Mouse (Mus musculus): ENCODE measurements around the gene Ninj1.

Ninj1 gene

GRCm38 (mm10) chr13:49196211-49196610, 8.9 kb downstream of the Ninj1 start:
- DNase-seq (ENCODE audit: low spot score in 2 of 2), result no peak

- no peak for DNase-seq (ENCODE audit: low spot score in 2 of 2)
Measured at GRCm38 (mm10) chr13:49196766-49197165, 9.5 kb downstream of the Ninj1 start.

- DNase-seq (ENCODE audit: low spot score in 2 of 2), result no peak
Measured at GRCm38 (mm10) chr13:49198734-49199133, 11.4 kb downstream of the Ninj1 start.

- DNase-seq (ENCODE audit: low spot score in 2 of 2), result no peak
Measured at GRCm38 (mm10) chr13:49199891-49200290, 12.6 kb downstream of the Ninj1 start.

- no peak for DNase-seq (ENCODE audit: low spot score in 2 of 2)
Measured at GRCm38 (mm10) chr13:49200688-49201087, 13.4 kb downstream of the Ninj1 start.

- no peak for DNase-seq (ENCODE audit: low spot score in 2 of 2)
Measured at GRCm38 (mm10) chr13:49202556-49202955, 15.3 kb downstream of the Ninj1 start.

GRCm38 (mm10) chr13:49205381-49205998, 18.2 kb downstream of the Ninj1 start:
- peak in 1 of 2 experiments; percentile 87 for DNase-seq (ENCODE audit: low spot score in 2 of 2)

- no peak for DNase-seq (ENCODE audit: low spot score in 2 of 2)
Measured at GRCm38 (mm10) chr13:49206341-49206740, 19.1 kb downstream of the Ninj1 start.

- DNase-seq (ENCODE audit: low spot score in 2 of 2), result no peak
Measured at GRCm38 (mm10) chr13:49209306-49209705, 22.0 kb downstream of the Ninj1 start.

- DNase-seq (ENCODE audit: low spot score in 2 of 2), result no peak
Measured at GRCm38 (mm10) chr13:49212711-49213500, 25.6 kb downstream of the Ninj1 start.

- DNase-seq (ENCODE audit: low spot score in 2 of 2), result no peak
Measured at GRCm38 (mm10) chr13:49213531-49213932, 26.2 kb downstream of the Ninj1 start.

GRCm38 (mm10) chr13:49214454-49214853, 27.2 kb downstream of the Ninj1 start:
- no peak for DNase-seq (ENCODE audit: low spot score in 2 of 2)

- DNase-seq (ENCODE audit: low spot score in 2 of 2), result no peak
Measured at GRCm38 (mm10) chr13:49215128-49215503, 27.8 kb downstream of the Ninj1 start.

- DNase-seq (ENCODE audit: low spot score in 2 of 2), result peak; percentile 82 to 90
Measured at GRCm38 (mm10) chr13:49215504-49216219, 28.4 kb downstream of the Ninj1 start, which contains the start of gene Card19. TSS of gene Card19 (minus strand) at chr13:49216037.

GRCm38 (mm10) chr13:49216220-49216552, 28.9 kb downstream of the Ninj1 start:
- DNase-seq (ENCODE audit: low spot score in 2 of 2), result no peak

- no peak for DNase-seq (ENCODE audit: low spot score in 2 of 2)
Measured at GRCm38 (mm10) chr13:49216808-49217561, 29.7 kb downstream of the Ninj1 start.

GRCm38 (mm10) chr13:49218651-49219050, 31.4 kb downstream of the Ninj1 start:
- DNase-seq (ENCODE audit: low spot score in 2 of 2), result no peak

- no peak for DNase-seq (ENCODE audit: low spot score in 2 of 2)
Measured at GRCm38 (mm10) chr13:49219367-49219766, 32.1 kb downstream of the Ninj1 start.

- no peak for DNase-seq (ENCODE audit: low spot score in 2 of 2)
Measured at GRCm38 (mm10) chr13:49220912-49221311, 33.6 kb downstream of the Ninj1 start.

- DNase-seq (ENCODE audit: low spot score in 2 of 2), result no peak
Measured at GRCm38 (mm10) chr13:49224314-49224713, 37.0 kb downstream of the Ninj1 start.

GRCm38 (mm10) chr13:49224729-49225128, 37.4 kb downstream of the Ninj1 start:
- no peak for DNase-seq (ENCODE audit: low spot score in 2 of 2)

GRCm38 (mm10) chr13:49225159-49225558, 37.9 kb downstream of the Ninj1 start:
- DNase-seq (ENCODE audit: low spot score in 2 of 2), result no peak

All from left cerebral cortex, adult 9 months (tissue).